Mouse (Mus musculus): Measurements from ENCODE around the gene Rab42. TPM values are rescaled to one million over a fixed set of nuclear protein-coding genes. Genes with fewer than 3 reads are reported as not detected.
A peak's percentile ranks its signal among the peaks of the same experiment; 100 is the strongest.

Gene Rab42
- polyA plus RNA-seq (2015; fragmentation: Nextera tagmentation; extraction: Ambion mirVana) = 3.6 and 3.9 TPM in 2 replicates

GRCm38 (mm10) chr4:132302939-132303479 is at the start of gene Rab42:
TSS of gene Rab42 (minus strand) at chr4:132303385.
- no peaks in the 10 kb centered on the region for H3K36me3 ChIP-seq
- no peaks in the 10 kb centered on the region for H3K27me3 ChIP-seq (replicated peaks)
- H3K4me2 ChIP-seq (replicated peaks) = peak within 1 kb of the TSS; percentile 78
- ATAC-seq = peak; percentile 75
- H3K9me3 ChIP-seq = no peaks in the 10 kb centered on the region
- peak within 1 kb of the TSS; percentile 49 for H3K4me3 ChIP-seq (replicated peaks)
- H3K4me1 ChIP-seq (replicated peaks) = peaks cover 6% of the 10 kb centered on the region; the same call in 1 of the 2 replicates
- peak within 1 kb of the TSS; percentile 64 for H3K9ac ChIP-seq
- WGBS = 3% methylated on average over 31 of the region's 31 CpGs
- 0 out of 2 replicates have a peak within 1 kb of the TSS, but pooled peaks have one; percentile 55 for H3K27ac ChIP-seq

- peaks cover 10% of the 10 kb centered on the region for H3K36me3 ChIP-seq
- H3K4me3 ChIP-seq (replicated peaks) = peak overlapping the region; percentile 70
- ATAC-seq = no peak
- under 1% methylated on average over 14 of the region's 14 CpGs for WGBS
- H3K9me3 ChIP-seq = no peaks in the 10 kb centered on the region
- H3K4me1 ChIP-seq (replicated peaks) = peaks cover 10% of the 10 kb centered on the region
- peak overlapping the region; percentile 62 for H3K4me2 ChIP-seq (replicated peaks)
- H3K27me3 ChIP-seq (replicated peaks) = no peaks in the 10 kb centered on the region
- H3K27ac ChIP-seq = peak overlapping the region; percentile 95
- peak overlapping the region; percentile 89 for H3K9ac ChIP-seq
Measured at GRCm38 (mm10) chr4:132352739-132353138, 49.6 kb upstream of the Rab42 start.

GRCm38 (mm10) chr4:132351401-132351800 is 48.2 kb upstream of the Rab42 start:
- ATAC-seq = no peak
- Histone ChIP-seq H3K27me3 (replicated peaks) (no peaks in the 10 kb centered on the region), H3K4me1 (replicated peaks) (peaks cover 10% of the 10 kb centered on the region), H3K4me3 (replicated peaks) (peak overlapping the region; percentile 70), H3K4me2 (replicated peaks) (peak overlapping the region; percentile 62), H3K36me3 (peaks cover 3% of the 10 kb centered on the region), H3K9me3 (no peaks in the 10 kb centered on the region), H3K27ac (peak overlapping the region; percentile 23; the same call in 1 of the 2 replicates), H3K9ac (0 out of 2 replicates have a peak overlapping the region, but pooled peaks have one; percentile 10)
- 17% methylated on average over 1 of the region's 1 CpGs for WGBS

- H3K4me3 ChIP-seq (replicated peaks) = 0 out of 2 replicates have a peak overlapping the region, but pooled peaks have one; percentile 70
- no peaks in the 10 kb centered on the region for H3K27me3 ChIP-seq (replicated peaks)
- 72% methylated on average over 3 of the region's 3 CpGs for WGBS
- H3K4me2 ChIP-seq (replicated peaks) = peak overlapping the region; percentile 62; the same call in 1 of the 2 replicates
- no peaks in the 10 kb centered on the region for H3K9me3 ChIP-seq
- no peak for ATAC-seq
- peaks cover 10% of the 10 kb centered on the region for H3K4me1 ChIP-seq (replicated peaks)
- H3K27ac ChIP-seq = peak overlapping the region; percentile 23; the same call in 1 of the 2 replicates
- H3K36me3 ChIP-seq = peaks cover 3% of the 10 kb centered on the region
- H3K9ac ChIP-seq = no peak overlapping the region
Measured at GRCm38 (mm10) chr4:132350854-132351253, 47.7 kb upstream of the Rab42 start.

- no peak overlapping the region for H3K9ac ChIP-seq
- no peak for ATAC-seq
- peaks cover 10% of the 10 kb centered on the region for H3K4me1 ChIP-seq (replicated peaks)
- H3K4me3 ChIP-seq (replicated peaks) = no peak overlapping the region
- WGBS = 49% methylated on average over 2 of the region's 2 CpGs
- H3K36me3 ChIP-seq = peaks cover 3% of the 10 kb centered on the region
- H3K4me2 ChIP-seq (replicated peaks) = no peak overlapping the region
- no peak overlapping the region for H3K27ac ChIP-seq
- H3K9me3 ChIP-seq = no peaks in the 10 kb centered on the region
- no peaks in the 10 kb centered on the region for H3K27me3 ChIP-seq (replicated peaks)
Measured at GRCm38 (mm10) chr4:132350123-132350740, 47.0 kb upstream of the Rab42 start.

- no peak overlapping the region for H3K9ac ChIP-seq
- peaks cover 12% of the 10 kb centered on the region for H3K4me1 ChIP-seq (replicated peaks)
- no peak overlapping the region for H3K27ac ChIP-seq
- WGBS = 63% methylated on average over 3 of the region's 3 CpGs
- ATAC-seq = no peak
- H3K9me3 ChIP-seq = no peaks in the 10 kb centered on the region
- peaks cover 3% of the 10 kb centered on the region for H3K36me3 ChIP-seq
- no peaks in the 10 kb centered on the region for H3K27me3 ChIP-seq (replicated peaks)
- no peak overlapping the region for H3K4me2 ChIP-seq (replicated peaks)
- no peak overlapping the region for H3K4me3 ChIP-seq (replicated peaks)
Measured at GRCm38 (mm10) chr4:132349495-132350122, 46.4 kb upstream of the Rab42 start.

GRCm38 (mm10) chr4:132346661-132347060 is 43.5 kb upstream of the Rab42 start:
- peaks cover 29% of the 10 kb centered on the region for H3K4me1 ChIP-seq (replicated peaks)
- no peak overlapping the region for H3K9ac ChIP-seq
- no peaks in the 10 kb centered on the region for H3K9me3 ChIP-seq
- no peaks in the 10 kb centered on the region for H3K27me3 ChIP-seq (replicated peaks)
- no peak overlapping the region for H3K4me2 ChIP-seq (replicated peaks)
- H3K36me3 ChIP-seq = peaks cover 3% of the 10 kb centered on the region
- 56% methylated on average over 3 of the region's 3 CpGs for WGBS
- no peak overlapping the region for H3K4me3 ChIP-seq (replicated peaks)
- H3K27ac ChIP-seq = peak overlapping the region; percentile 67
- no peak for ATAC-seq

- Histone ChIP-seq H3K27me3 (replicated peaks) (no peaks in the 10 kb centered on the region), H3K9ac (no peak overlapping the region), H3K4me1 (replicated peaks) (peaks cover 25% of the 10 kb centered on the region), H3K27ac (peak overlapping the region; percentile 67), H3K4me3 (replicated peaks) (no peak overlapping the region), H3K4me2 (replicated peaks) (0 out of 2 replicates have a peak overlapping the region, but pooled peaks have one; percentile 1), H3K36me3 (peaks cover 3% of the 10 kb centered on the region), H3K9me3 (no peaks in the 10 kb centered on the region)
- 64% methylated on average over 4 of the region's 4 CpGs for WGBS
- peak; percentile 50 for ATAC-seq
Measured at GRCm38 (mm10) chr4:132346261-132346660, 43.1 kb upstream of the Rab42 start.

GRCm38 (mm10) chr4:132345843-132346212 is 42.6 kb upstream of the Rab42 start:
- H3K36me3 ChIP-seq = no peaks in the 10 kb centered on the region; the same call in 1 of the 2 replicates
- ATAC-seq = peak; percentile 2; the same call in 1 of the 2 replicates
- peak overlapping the region; percentile 67 for H3K27ac ChIP-seq
- H3K9ac ChIP-seq = no peak overlapping the region
- H3K27me3 ChIP-seq (replicated peaks) = no peaks in the 10 kb centered on the region
- H3K4me3 ChIP-seq (replicated peaks) = peak overlapping the region; percentile 81
- H3K9me3 ChIP-seq = no peaks in the 10 kb centered on the region
- H3K4me1 ChIP-seq (replicated peaks) = peaks cover 22% of the 10 kb centered on the region
- WGBS = 43% methylated on average over 5 of the region's 5 CpGs
- H3K4me2 ChIP-seq (replicated peaks) = 0 out of 2 replicates have a peak overlapping the region, but pooled peaks have one; percentile 1

- H3K4me2 ChIP-seq (replicated peaks) = peak overlapping the region; percentile 86
- peak overlapping the region; percentile 67 for H3K27ac ChIP-seq
- no peaks in the 10 kb centered on the region for H3K9me3 ChIP-seq
- no peaks in the 10 kb centered on the region; the same call in 1 of the 2 replicates for H3K36me3 ChIP-seq
- H3K4me1 ChIP-seq (replicated peaks) = peaks cover 22% of the 10 kb centered on the region
- under 1% methylated on average over 83 of the region's 83 CpGs for WGBS
- H3K4me3 ChIP-seq (replicated peaks) = peak overlapping the region; percentile 81
- H3K9ac ChIP-seq = peak overlapping the region; percentile 87
- peak; percentile 88 for ATAC-seq
- no peaks in the 10 kb centered on the region for H3K27me3 ChIP-seq (replicated peaks)
Measured at GRCm38 (mm10) chr4:132345135-132345842, 42.1 kb upstream of the Rab42 start.

- H3K27me3 ChIP-seq (replicated peaks) = no peaks in the 10 kb centered on the region
- H3K9me3 ChIP-seq = no peaks in the 10 kb centered on the region
- WGBS = 4% methylated on average over 13 of the region's 13 CpGs
- H3K4me3 ChIP-seq (replicated peaks) = peak overlapping the region; percentile 81
- peak overlapping the region; percentile 86 for H3K4me2 ChIP-seq (replicated peaks)
- peak overlapping the region; percentile 87 for H3K9ac ChIP-seq
- H3K4me1 ChIP-seq (replicated peaks) = peaks cover 22% of the 10 kb centered on the region
- H3K36me3 ChIP-seq = peaks cover 3% of the 10 kb centered on the region; the same call in 1 of the 2 replicates
- ATAC-seq = no peak
- H3K27ac ChIP-seq = peak overlapping the region; percentile 67
Measured at GRCm38 (mm10) chr4:132344403-132345134, 41.4 kb upstream of the Rab42 start.

Measured in intestine, embryonic 15.5 days (tissue).